Mouse (Mus musculus) heart, postnatal 10 days (tissue): Measurements from ENCODE around the gene Art3. TPM values are rescaled to one million over a fixed set of nuclear protein-coding genes. Genes with fewer than 3 reads are reported as not detected.
A peak's percentile ranks its signal among the peaks of the same experiment; 100 is the strongest.

Experiments
- DNase-seq, 2 experiments: peaks; one replicate each; pipeline ENCODE4 v3.0.0; 2021
- intact Hi-C: fragments of 180-260 bp; cut with DNase I; formaldehyde crosslinking; loops from one replicate; pipeline ENCODE4 v1.15.1; 2025
- total RNA-seq, 2 experiments: library from RNA; stranded (reverse); gene quantifications; 2 replicates each; pipeline ENCODE4 v1.2.3; 2021

Art3 gene
- total RNA-seq, result 100 to 1,000 TPM; 369 to 606 TPM

- intact Hi-C loops, result no loop called here
- DNase-seq, result peak in 1 of 2 experiments; percentile 23
Observed at GRCm38 (mm10) chr5:92331635-92332338, at the start of gene Art3. Gene Art3, plus strand, starts transcription at chr5:92331827.

GRCm38 (mm10) chr5:92282571-92282970 lies 49.1 kb upstream of the Art3 start:
- intact Hi-C loops, result no loop called here
- DNase-seq, result peak; percentile 71 to 80

GRCm38 (mm10) chr5:92283107-92283506 lies 48.5 kb upstream of the Art3 start:
- intact Hi-C loops, result no loop called here
- DNase-seq, result no peak

- intact Hi-C loops, result no loop called here
- no peak for DNase-seq
Observed at GRCm38 (mm10) chr5:92287840-92288239, 43.8 kb upstream of the Art3 start.

- no peak for DNase-seq
- intact Hi-C loops, result no loop called here
Observed at GRCm38 (mm10) chr5:92291652-92292414, 39.8 kb upstream of the Art3 start.

- DNase-seq, result no peak
- intact Hi-C loops, result no loop called here
Observed at GRCm38 (mm10) chr5:92294525-92294924, 37.1 kb upstream of the Art3 start.

GRCm38 (mm10) chr5:92302149-92302840 lies 29.3 kb upstream of the Art3 start:
- DNase-seq, result peak; percentile 29 to 47
- intact Hi-C loops, result no loop called here

- no peak for DNase-seq
- intact Hi-C loops, result no loop called here
Observed at GRCm38 (mm10) chr5:92304291-92304690, 27.3 kb upstream of the Art3 start.

- intact Hi-C loops, result loop anchor here (10.0 kb wide), 1 partner anchor 185 kb away; no protein-coding TSS in a partner anchor
- peak; percentile 94 to 96 for DNase-seq
Observed at GRCm38 (mm10) chr5:92309681-92310511, 21.7 kb upstream of the Art3 start, which contains the start of gene Sdad1. Gene Sdad1, minus strand, starts transcription at chr5:92310479.

GRCm38 (mm10) chr5:92312046-92312715 lies 19.4 kb upstream of the Art3 start:
- intact Hi-C loops, result loop anchor here (1.0 to 10.0 kb wide), 2 partner anchors 69 to 183 kb away; no protein-coding TSS in a partner anchor
- peak; percentile 87 to 94 for DNase-seq

GRCm38 (mm10) chr5:92313776-92314175 lies 17.9 kb upstream of the Art3 start:
- peak; percentile 20 to 22 for DNase-seq
- intact Hi-C loops, result loop anchor here (1.0 to 10.0 kb wide), 2 partner anchors 64 to 181 kb away; no protein-coding TSS in a partner anchor

GRCm38 (mm10) chr5:92318119-92318518 lies 13.5 kb upstream of the Art3 start:
- intact Hi-C loops, result loop anchor here (10.0 kb wide), 1 partner anchor 177 kb away; no protein-coding TSS in a partner anchor
- DNase-seq, result no peak

- intact Hi-C loops, result loop anchor here (10.0 kb wide), 1 partner anchor 176 kb away; no protein-coding TSS in a partner anchor
Observed at GRCm38 (mm10) chr5:92318596-92318995, 13.0 kb upstream of the Art3 start.

GRCm38 (mm10) chr5:92321631-92322400 lies 9.8 kb upstream of the Art3 start:
- no peak for DNase-seq
- intact Hi-C loops, result no loop called here

More at GRCm38 (mm10) chr5:92318596-92318995, 13.0 kb upstream of the Art3 start:
- no peak for DNase-seq

- intact Hi-C loops, result no loop called here
- DNase-seq, result no peak
Observed at GRCm38 (mm10) chr5:92322612-92323011, 9.0 kb upstream of the Art3 start.

- intact Hi-C loops, result no loop called here
- peak; percentile 86 to 89 for DNase-seq
Observed at GRCm38 (mm10) chr5:92323264-92323663, 8.4 kb upstream of the Art3 start.

- intact Hi-C loops, result no loop called here
- no peak for DNase-seq
Observed at GRCm38 (mm10) chr5:92327367-92327766, 4.3 kb upstream of the Art3 start.

GRCm38 (mm10) chr5:92327929-92328328 lies 3.7 kb upstream of the Art3 start, which contains the start of gene Cxcl9:
Gene Cxcl9, minus strand, starts transcription at chr5:92328079.
- intact Hi-C loops, result no loop called here

GRCm38 (mm10) chr5:92331122-92331521 lies 505 bp upstream of the Art3 start:
- intact Hi-C loops, result no loop called here
- no peak for DNase-seq

More at GRCm38 (mm10) chr5:92327929-92328328, 3.7 kb upstream of the Art3 start, which contains the start of gene Cxcl9:
- no peak for DNase-seq
